Mouse (Mus musculus): ENCODE measurements around the gene Msrb3.

Msrb3 gene

GRCm38 (mm10) chr10:120857531-120858001 is 41.3 kb downstream of the Msrb3 start:
- DNase-seq: peak; percentile 72

- DNase-seq: no peak
Observed at GRCm38 (mm10) chr10:120854329-120854728, 44.6 kb downstream of the Msrb3 start.

GRCm38 (mm10) chr10:120853816-120854215 is 45.1 kb downstream of the Msrb3 start:
- no peak for DNase-seq

- DNase-seq: no peak
Observed at GRCm38 (mm10) chr10:120851196-120851781, 47.6 kb downstream of the Msrb3 start.

GRCm38 (mm10) chr10:120850391-120851195 is 48.3 kb downstream of the Msrb3 start:
- no peak for DNase-seq

- no peak for DNase-seq
Observed at GRCm38 (mm10) chr10:120848677-120849076, 50.2 kb downstream of the Msrb3 start.

GRCm38 (mm10) chr10:120847785-120848184 is 51.1 kb downstream of the Msrb3 start:
- no peak for DNase-seq

- no peak for DNase-seq
Observed at GRCm38 (mm10) chr10:120839966-120840365, 58.9 kb downstream of the Msrb3 start.

GRCm38 (mm10) chr10:120834531-120834930 is 64.4 kb downstream of the Msrb3 start:
- DNase-seq: no peak

- DNase-seq: peak; percentile 65
Observed at GRCm38 (mm10) chr10:120833836-120834235, 65.1 kb downstream of the Msrb3 start.

- no peak for DNase-seq
Observed at GRCm38 (mm10) chr10:120827761-120828160, 71.1 kb downstream of the Msrb3 start.

- no peak for DNase-seq
Observed at GRCm38 (mm10) chr10:120826795-120827669, 71.9 kb downstream of the Msrb3 start.

- DNase-seq: peak; percentile 34
Observed at GRCm38 (mm10) chr10:120826381-120826780, 72.5 kb downstream of the Msrb3 start.

GRCm38 (mm10) chr10:120825594-120825993 is 73.3 kb downstream of the Msrb3 start:
- peak; percentile 91 for DNase-seq

- no peak for DNase-seq
Observed at GRCm38 (mm10) chr10:120821491-120822358, 77.2 kb downstream of the Msrb3 start.

GRCm38 (mm10) chr10:120820781-120821300 is 78.1 kb downstream of the Msrb3 start:
- DNase-seq: no peak

GRCm38 (mm10) chr10:120815290-120815689 is 83.6 kb downstream of the Msrb3 start:
- DNase-seq: no peak

- DNase-seq: peak; percentile 41
Observed at GRCm38 (mm10) chr10:120811796-120812443, 87.0 kb downstream of the Msrb3 start.

GRCm38 (mm10) chr10:120810832-120811571 is 87.9 kb downstream of the Msrb3 start:
- no peak for DNase-seq

- no peak for DNase-seq
Observed at GRCm38 (mm10) chr10:120810053-120810696, 88.7 kb downstream of the Msrb3 start.

Data from retina, postnatal 1 day (tissue).